Mouse (Mus musculus) kidney, embryonic 16.5 days (tissue): ENCODE results near the gene Shmt2. TPM values are rescaled to one million over a fixed set of nuclear protein-coding genes. Genes with fewer than 3 reads are reported as not detected.

Source experiments
- ATAC-seq: fragments of 200-750 bp; cut with Nextera tagmentation; 2 replicates; pipeline ENCODE4 v1.8.0; 2017; ENCODE audit warnings: moderate TSS enrichment; ENCODE audit not compliant: low FRiP score, low TSS enrichment
- H3K27ac ChIP-seq: fragments of 300-500 bp; sonication (generic); 2 replicates; pipeline ENCODE4 v1.5.1; 2014; ENCODE audit warnings: low read length
- H3K27me3 ChIP-seq: fragments of 300-500 bp; sonication (generic); 2 replicates; pipeline ENCODE4 v1.6.1; 2014; ENCODE audit warnings: low read length, control low read depth, mixed read lengths; ENCODE audit not compliant: insufficient read depth
- H3K36me3 ChIP-seq: fragments of 300-500 bp; sonication (generic); 2 replicates; pipeline ENCODE4 v1.6.1; 2014; ENCODE audit warnings: low read length, control low read depth, mixed read lengths; ENCODE audit not compliant: insufficient read depth
- H3K4me1 ChIP-seq: fragments of 300-500 bp; sonication (generic); 2 replicates; pipeline ENCODE4 v1.6.1; 2014; ENCODE audit warnings: low read length, control low read depth, mixed read lengths; ENCODE audit not compliant: insufficient read depth
- H3K4me2 ChIP-seq: fragments of 300-500 bp; sonication (generic); replicated peaks from 2 replicates; pipeline ENCODE4 v1.6.1; 2014; ENCODE audit warnings: low read depth, low read length
- H3K4me3 ChIP-seq: fragments of 300-500 bp; sonication (generic); 2 replicates; pipeline ENCODE4 v1.5.1; 2014; ENCODE audit warnings: mild to moderate bottlenecking, low read length
- H3K9ac ChIP-seq: fragments of 300-500 bp; sonication (generic); replicated peaks from 2 replicates; pipeline ENCODE4 v1.6.1; 2014; ENCODE audit warnings: low read length
- H3K9me3 ChIP-seq: fragments of 300-500 bp; sonication (generic); 2 replicates; pipeline ENCODE4 v1.6.1; 2016; ENCODE audit warnings: low read length, control low read depth
- WGBS: fragments of 180-500 bp; shearing (Covaris S2); extraction: QIAGEN DNeasy Blood & Tissue Kit; methylation state at CpG from one replicate; pipeline ENCODE4 v1.1.7; 2014; 5-methylcytosine and 5-hydroxymethylcytosine counted together
- polyA plus RNA-seq: library from polyadenylated mRNA; unstranded; fragments of >200 nt; fragmentation: Nextera tagmentation; extraction: Ambion mirVana; gene quantifications from 2 replicates; pipeline ENCODE4 v1.2.1, GENCODE M21; 2015

Gene Shmt2
- polyA plus RNA-seq: 119 and 123 TPM in 2 replicates

- H3K27ac ChIP-seq: peak within 1 kb of the TSS; percentile 1; the same call in 1 of the 2 replicates
- ATAC-seq: peak; percentile 52
- H3K9ac ChIP-seq: peak within 1 kb of the TSS; percentile 67
- peak within 1 kb of the TSS; percentile 58 for H3K4me3 ChIP-seq
- WGBS: under 1% methylated on average over 21 of the region's 21 CpGs
- H3K9me3 ChIP-seq: no peaks in the 10 kb centered on the region
- H3K4me2 ChIP-seq: peak within 1 kb of the TSS; percentile 77
- H3K36me3 ChIP-seq: peaks cover 22% of the 10 kb centered on the region
- H3K4me1 ChIP-seq: peaks cover 38% of the 10 kb centered on the region
- peaks cover 48% of the 10 kb centered on the region for H3K27me3 ChIP-seq
These were observed at the start of gene Shmt2 for GRCm38 (mm10) chr10:127522088-127522581. Gene Shmt2 (minus strand): TSS chr10:127522444.

- H3K9ac ChIP-seq: no peak overlapping the region
- no peak overlapping the region for H3K4me2 ChIP-seq
- H3K27me3 ChIP-seq: no peaks in the 10 kb centered on the region
- WGBS: 85% methylated on average over 17 of the region's 17 CpGs
- no peaks in the 10 kb centered on the region for H3K9me3 ChIP-seq
- no peaks in the 10 kb centered on the region for H3K4me1 ChIP-seq
- H3K4me3 ChIP-seq: no peak overlapping the region
- no peak for ATAC-seq
- peaks cover 45% of the 10 kb centered on the region for H3K36me3 ChIP-seq
- H3K27ac ChIP-seq: no peak overlapping the region
These were observed 48.8 kb upstream of the Shmt2 start for GRCm38 (mm10) chr10:127570937-127571641.

- no peaks in the 10 kb centered on the region for H3K27me3 ChIP-seq
- H3K4me1 ChIP-seq: peaks cover 4% of the 10 kb centered on the region; the same call in 1 of the 2 replicates
- H3K9me3 ChIP-seq: no peaks in the 10 kb centered on the region
- 65% methylated on average over 6 of the region's 6 CpGs for WGBS
- peaks cover 48% of the 10 kb centered on the region for H3K36me3 ChIP-seq
- H3K9ac ChIP-seq: no peak overlapping the region
- ATAC-seq: no peak
- no peak overlapping the region for H3K27ac ChIP-seq
- no peak overlapping the region for H3K4me2 ChIP-seq
- H3K4me3 ChIP-seq: no peak overlapping the region
These were observed 48.1 kb upstream of the Shmt2 start for GRCm38 (mm10) chr10:127570384-127570783.

- Histone ChIP-seq H3K4me2 (no peak overlapping the region), H3K4me3 (no peak overlapping the region), H3K36me3 (peaks cover 40% of the 10 kb centered on the region), H3K27me3 (no peaks in the 10 kb centered on the region), H3K9me3 (no peaks in the 10 kb centered on the region), H3K9ac (no peak overlapping the region), H3K4me1 (peaks cover 6% of the 10 kb centered on the region; the same call in 1 of the 2 replicates), H3K27ac (no peak overlapping the region)
- WGBS: 30% methylated on average over 3 of the region's 3 CpGs
- ATAC-seq: peak; percentile 30; the same call in 1 of the 2 replicates
These were observed 47.2 kb upstream of the Shmt2 start for GRCm38 (mm10) chr10:127569450-127569849.

- no peak for ATAC-seq
- H3K36me3 ChIP-seq: peaks cover 23% of the 10 kb centered on the region
- H3K4me2 ChIP-seq: no peak overlapping the region
- H3K27me3 ChIP-seq: no peaks in the 10 kb centered on the region
- H3K4me3 ChIP-seq: no peak overlapping the region
- no peak overlapping the region for H3K27ac ChIP-seq
- 94% methylated on average over 28 of the region's 28 CpGs for WGBS
- H3K9me3 ChIP-seq: no peaks in the 10 kb centered on the region
- peaks cover 21% of the 10 kb centered on the region for H3K4me1 ChIP-seq
- H3K9ac ChIP-seq: no peak overlapping the region
These were observed 44.5 kb upstream of the Shmt2 start for GRCm38 (mm10) chr10:127566553-127567326.

- WGBS: 38% methylated on average over 13 of the region's 13 CpGs
- Histone ChIP-seq H3K9ac (no peak overlapping the region), H3K36me3 (peaks cover 31% of the 10 kb centered on the region), H3K9me3 (no peaks in the 10 kb centered on the region), H3K4me2 (no peak overlapping the region; the same call in 1 of the 2 replicates), H3K4me3 (no peak overlapping the region), H3K27ac (peak overlapping the region; percentile 75), H3K27me3 (no peaks in the 10 kb centered on the region), H3K4me1 (peaks cover 21% of the 10 kb centered on the region)
- peak; percentile 82 for ATAC-seq
These were observed 42.1 kb upstream of the Shmt2 start for GRCm38 (mm10) chr10:127564301-127564700.

GRCm38 (mm10) chr10:127563840-127564239, 41.6 kb upstream of the Shmt2 start:
- no peaks in the 10 kb centered on the region for H3K9me3 ChIP-seq
- 53% methylated on average over 8 of the region's 8 CpGs for WGBS
- no peaks in the 10 kb centered on the region for H3K27me3 ChIP-seq
- peak; percentile 49 for ATAC-seq
- H3K4me3 ChIP-seq: no peak overlapping the region
- peaks cover 21% of the 10 kb centered on the region for H3K4me1 ChIP-seq
- H3K27ac ChIP-seq: peak overlapping the region; percentile 75
- H3K36me3 ChIP-seq: peaks cover 33% of the 10 kb centered on the region
- no peak overlapping the region for H3K4me2 ChIP-seq
- H3K9ac ChIP-seq: no peak overlapping the region

GRCm38 (mm10) chr10:127561145-127561544, 38.9 kb upstream of the Shmt2 start:
- H3K9me3 ChIP-seq: no peaks in the 10 kb centered on the region
- H3K4me2 ChIP-seq: no peak overlapping the region
- peaks cover 48% of the 10 kb centered on the region for H3K36me3 ChIP-seq
- no peaks in the 10 kb centered on the region for H3K27me3 ChIP-seq
- peaks cover 21% of the 10 kb centered on the region for H3K4me1 ChIP-seq
- no peak for ATAC-seq
- no peak overlapping the region for H3K27ac ChIP-seq
- no peak overlapping the region for H3K9ac ChIP-seq
- H3K4me3 ChIP-seq: no peak overlapping the region

GRCm38 (mm10) chr10:127557397-127557796, 35.2 kb upstream of the Shmt2 start:
- ATAC-seq: no peak
- H3K4me1 ChIP-seq: no peaks in the 10 kb centered on the region
- no peak overlapping the region for H3K4me3 ChIP-seq
- peaks cover 69% of the 10 kb centered on the region for H3K36me3 ChIP-seq
- no peak overlapping the region for H3K9ac ChIP-seq
- no peaks in the 10 kb centered on the region for H3K27me3 ChIP-seq
- H3K4me2 ChIP-seq: no peak overlapping the region
- no peak overlapping the region for H3K27ac ChIP-seq
- 89% methylated on average over 13 of the region's 13 CpGs for WGBS
- H3K9me3 ChIP-seq: no peaks in the 10 kb centered on the region
